Mouse (Mus musculus) C2C12 (cell line): Measurements from ENCODE around the gene Tuba1b.

Experiments
- CEBPB ChIP-seq: IDR thresholded peaks from one replicate; pipeline ENCODE4 v1.6.1; 2011; ENCODE audit warnings: low read depth, mild to moderate bottlenecking, control low read depth, moderate library complexity
- CTCF ChIP-seq: IDR thresholded peaks from one replicate; pipeline ENCODE4 v1.5.1; 2011; ENCODE audit not compliant: control insufficient read depth, insufficient read depth, insufficient read length
- MAX ChIP-seq: IDR thresholded peaks from one replicate; pipeline ENCODE4 v1.6.1; 2011; ENCODE audit warnings: mild to moderate bottlenecking, control low read depth
- MYOD1 ChIP-seq: IDR thresholded peaks from one replicate; pipeline ENCODE4 v1.6.1; 2011; ENCODE audit warnings: low read depth; ENCODE audit not compliant: control insufficient read depth, insufficient read length
- MYOG ChIP-seq: IDR thresholded peaks from one replicate; pipeline ENCODE4 v1.6.1; 2011; ENCODE audit not compliant: control insufficient read depth, insufficient read length; ENCODE audit errors: extremely low read depth
- USF1 ChIP-seq: IDR thresholded peaks from one replicate; pipeline ENCODE4 v1.6.1; 2011; ENCODE audit warnings: low read depth, mild to moderate bottlenecking, control low read depth, moderate library complexity

- TF ChIP-seq CTCF: no peak
- no peak for TF ChIP-seq MYOD1
- TF ChIP-seq MYOG: no peak
- TF ChIP-seq MAX: peak; percentile 84
- no peak for TF ChIP-seq CEBPB
- no peak for TF ChIP-seq USF1
These were observed 540 bp downstream of the Tuba1b start for GRCm38 (mm10) chr15:98933833-98934216.
